Mouse (Mus musculus) G1E (cell line): Measurements from ENCODE around the gene 1810049J17Rik. TPM values are rescaled to one million over a fixed set of nuclear protein-coding genes. Genes with fewer than 3 reads are reported as not detected.

Source experiments
- ATAC-seq: 2 replicates; pipeline ENCODE4 v1.8.0; 2016; ENCODE audit warnings: mild to moderate bottlenecking; ENCODE audit not compliant: insufficient number of reproducible peaks, poor library complexity, low FRiP score, severe bottlenecking; ENCODE audit errors: extremely low read depth
- DNase-seq: peaks from one replicate; pipeline ENCODE4 v3.0.0; 2012; ENCODE audit warnings: low spot score
- H3K27me3 ChIP-seq: 2 replicates; pipeline ENCODE4 v1.6.1; 2012; ENCODE audit warnings: mild to moderate bottlenecking, low read length, inconsistent platforms; ENCODE audit not compliant: insufficient read depth
- H3K36me3 ChIP-seq: replicated peaks from 2 replicates; pipeline ENCODE3; 2012; ENCODE audit warnings: mild to moderate bottlenecking, inconsistent platforms
- H3K4me1 ChIP-seq: 2 replicates; pipeline ENCODE4 v1.6.1; 2012; ENCODE audit warnings: low read depth, low read length, inconsistent platforms, mixed read lengths; ENCODE audit not compliant: insufficient read depth
- H3K4me3 ChIP-seq: 2 replicates; pipeline ENCODE4 v1.5.1; 2012; ENCODE audit warnings: low read depth, mild to moderate bottlenecking, inconsistent platforms, low read length, moderate library complexity, mixed read lengths
- H3K9me3 ChIP-seq: replicated peaks from 2 replicates; pipeline ENCODE4 v1.6.1; 2012; ENCODE audit warnings: inconsistent platforms
- CTCF ChIP-seq: IDR thresholded peaks from 2 replicates; pipeline ENCODE4 v1.5.1; 2012; ENCODE audit warnings: low read depth, low read length, inconsistent platforms, mixed read lengths
- GATA1 ChIP-seq: IDR thresholded peaks from 2 replicates; pipeline ENCODE4 v1.6.1; 2012; ENCODE audit warnings: borderline replicate concordance, low read length, inconsistent platforms, mixed read lengths
- GATA2 ChIP-seq: IDR thresholded peaks from 2 replicates; pipeline ENCODE4 v1.6.1; 2012; ENCODE audit warnings: low read depth, low read length, inconsistent platforms, borderline replicate concordance
- POLR2AphosphoS5 ChIP-seq: IDR thresholded peaks from 2 replicates; pipeline ENCODE4 v1.6.1; 2012; ENCODE audit warnings: low read depth, low read length, inconsistent platforms; ENCODE audit not compliant: insufficient replicate concordance
- TAL1 ChIP-seq: conservative IDR thresholded peaks from 2 replicates; pipeline ENCODE4 v1.6.1; 2012; ENCODE audit warnings: low read depth, low read length, inconsistent platforms, mixed read lengths
- polyA plus RNA-seq: library from polyadenylated mRNA; stranded (reverse); fragments of >175 nt; gene quantifications from 2 replicates; pipeline ENCODE4 v1.2.3, GENCODE M21; 2012
- total RNA-seq, 2 experiments: library from RNA; stranded (forward) in 1 of 2; stranded (reverse) in 1 of 2; fragments of 200-1000 nt in 1 of 2; fragments of >200 nt in 1 of 2; fragmentation: Nextera tagmentation in 1 of 2; gene quantifications; 2 replicates each; pipeline ENCODE4 v1.2.3; 2014 to 2017

The 1810049J17Rik gene
- total and polyA plus RNA-seq, 3 experiments = 0.36 to 0.38 TPM; not detected in 1

DNA sequence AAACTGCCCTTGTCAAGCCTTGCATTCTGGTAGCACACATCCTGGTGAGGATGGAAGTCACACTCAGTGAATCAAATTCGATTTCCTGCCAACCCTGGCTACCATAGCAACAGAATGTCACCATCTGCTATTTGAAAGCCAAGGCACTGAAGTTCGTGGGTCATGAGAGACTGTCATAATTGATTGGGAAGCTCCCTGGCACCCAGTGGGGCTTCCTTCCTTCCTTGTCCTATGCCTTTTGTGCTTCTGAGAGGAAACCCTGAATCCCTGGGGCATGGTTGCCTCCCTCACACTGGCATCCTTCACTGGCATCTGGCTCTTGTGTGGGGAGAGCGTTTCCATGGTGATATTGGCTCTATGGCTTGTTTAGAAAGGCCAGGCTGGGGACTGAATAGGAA, 44.4 kb upstream of the 1810049J17Rik start:
- DNase-seq (no peak), ATAC-seq (no peak)
- H3K9me3 ChIP-seq = no peaks in the 10 kb centered on the region
- H3K4me1 ChIP-seq = peaks cover 74% of the 10 kb centered on the region
- no peak for TF ChIP-seq CTCF
- TF ChIP-seq GATA2 = no peak
- no peak for TF ChIP-seq TAL1
- TF ChIP-seq GATA1 = no peak
- no peak for TF ChIP-seq POLR2AphosphoS5
- no peaks in the 10 kb centered on the region for H3K27me3 ChIP-seq
- H3K36me3 ChIP-seq = peaks cover 39% of the 10 kb centered on the region
- H3K4me3 ChIP-seq = no peak overlapping the region

DNA sequence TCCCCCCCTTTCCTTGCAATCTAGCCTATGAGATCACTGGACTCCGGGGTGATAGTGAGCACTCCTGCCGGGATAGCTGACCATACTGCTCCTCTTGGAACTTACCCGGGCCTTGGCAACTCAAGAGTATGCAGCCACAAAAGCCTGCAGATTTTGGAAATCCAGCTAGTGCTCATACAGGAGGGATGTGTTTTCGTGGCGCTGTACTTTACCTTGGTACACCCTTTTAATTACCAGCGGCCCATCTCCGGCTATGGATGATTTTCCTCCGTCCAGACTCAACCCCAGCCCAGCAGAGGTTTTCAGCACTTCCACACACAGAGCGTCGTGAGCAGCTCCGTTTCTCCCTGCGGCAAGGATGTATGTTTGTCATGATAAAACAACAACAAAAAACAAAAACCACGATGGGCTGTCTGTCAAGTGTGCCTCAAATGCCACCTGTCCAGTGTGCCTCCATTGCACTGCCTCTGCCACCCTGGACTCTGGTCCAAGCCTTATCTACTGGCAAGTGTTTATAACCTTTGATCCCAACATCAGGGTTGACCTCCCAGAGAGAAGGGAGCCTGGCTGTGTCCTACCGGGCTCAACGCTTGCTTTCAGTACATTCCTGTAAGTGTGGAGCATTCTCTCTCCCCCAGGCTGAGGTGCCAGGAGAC, 43.8 kb upstream of the 1810049J17Rik start:
- DNase-seq = no peak
- Histone ChIP-seq H3K4me1 (peaks cover 69% of the 10 kb centered on the region), H3K36me3 (peaks cover 44% of the 10 kb centered on the region), H3K9me3 (no peaks in the 10 kb centered on the region), H3K27me3 (no peaks in the 10 kb centered on the region), H3K4me3 (no peak overlapping the region)
- no peak for ATAC-seq
- TF ChIP-seq CTCF (no peak), POLR2AphosphoS5 (no peak), TAL1 (no peak), GATA2 (no peak), GATA1 (no peak)

DNA sequence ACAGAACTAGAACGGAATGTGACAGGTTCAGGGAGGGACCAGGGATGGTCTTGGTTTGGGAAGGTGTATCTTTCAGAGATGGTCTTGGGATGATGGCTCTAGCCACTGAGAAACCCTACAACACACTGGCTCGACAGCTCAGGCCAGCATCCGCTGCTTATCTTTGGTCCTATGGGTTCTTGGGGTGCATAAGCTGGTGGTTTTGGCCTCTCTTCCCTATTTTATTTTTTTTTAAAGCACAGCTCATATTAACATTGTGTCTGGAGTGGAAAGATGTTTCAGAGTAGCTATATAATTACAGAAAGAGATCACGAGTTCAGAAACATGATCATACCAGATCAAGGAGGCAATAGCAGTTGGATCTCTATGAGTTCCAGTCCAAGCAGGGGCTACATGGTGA, 42.4 kb upstream of the 1810049J17Rik start:
- no peak for ATAC-seq
- TF ChIP-seq GATA1 (no peak), POLR2AphosphoS5 (no peak), GATA2 (no peak), CTCF (no peak), TAL1 (no peak)

DNA sequence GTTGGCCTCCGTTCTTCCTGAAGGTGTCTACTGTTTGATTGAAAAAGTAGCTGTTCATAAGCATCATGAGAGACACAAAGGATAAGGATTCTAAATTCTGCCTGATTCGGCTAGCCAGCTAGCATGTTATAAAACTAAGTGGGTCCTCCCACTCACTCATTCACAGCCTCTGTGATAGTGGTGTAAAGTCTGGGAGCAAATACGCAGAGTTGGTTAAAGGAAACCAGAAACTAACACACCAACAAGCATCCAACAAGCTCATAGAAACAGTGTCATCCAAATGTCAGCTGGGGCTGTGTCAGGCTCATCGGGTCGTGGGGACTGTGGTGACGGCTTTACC, 41.0 kb upstream of the 1810049J17Rik start:
- Histone ChIP-seq H3K36me3 (peaks cover 71% of the 10 kb centered on the region), H3K4me1 (peaks cover 55% of the 10 kb centered on the region), H3K4me3 (no peak overlapping the region), H3K9me3 (no peaks in the 10 kb centered on the region), H3K27me3 (no peaks in the 10 kb centered on the region)
- no peak for ATAC-seq
- TF ChIP-seq POLR2AphosphoS5 (no peak), GATA1 (no peak), CTCF (no peak), TAL1 (no peak), GATA2 (no peak)
- no peak for DNase-seq

More for the DNA sequence above, 42.4 kb upstream of the 1810049J17Rik start:
- H3K4me1 ChIP-seq = peaks cover 62% of the 10 kb centered on the region
- no peaks in the 10 kb centered on the region for H3K27me3 ChIP-seq
- DNase-seq = no peak
- no peaks in the 10 kb centered on the region for H3K9me3 ChIP-seq
- peaks cover 58% of the 10 kb centered on the region for H3K36me3 ChIP-seq
- no peak overlapping the region for H3K4me3 ChIP-seq

DNA sequence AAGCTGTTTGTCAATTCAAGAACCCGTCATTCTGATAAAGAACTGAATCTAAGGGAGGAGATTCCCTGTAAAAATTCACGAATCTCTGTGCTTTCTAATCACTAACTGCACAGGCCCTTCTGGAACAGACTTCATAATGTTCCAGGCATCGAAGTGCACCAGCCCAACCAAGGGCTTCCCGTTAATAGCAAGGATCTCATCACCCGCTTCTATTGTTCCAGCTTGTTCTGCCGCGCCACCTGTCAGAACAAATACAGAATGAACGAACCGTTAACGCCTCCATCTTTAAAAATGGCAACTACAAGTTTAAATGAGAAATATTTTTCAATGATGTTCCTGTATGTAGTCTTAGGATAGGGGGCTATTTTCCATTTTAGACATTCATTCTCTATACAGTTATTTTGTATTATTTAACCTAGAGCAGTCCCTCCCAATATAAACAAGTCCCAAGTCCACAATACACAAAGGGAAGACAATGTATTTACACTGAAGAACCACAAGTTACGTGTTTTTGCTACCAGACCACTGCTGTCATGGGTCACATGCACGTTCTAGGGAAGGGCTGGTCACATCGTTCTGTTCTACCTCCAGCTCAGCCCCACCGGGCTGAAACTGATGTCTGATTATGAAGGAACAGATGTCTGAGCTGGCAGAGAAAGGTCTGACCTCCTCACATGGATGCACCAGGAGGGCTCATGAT, 40.5 kb upstream of the 1810049J17Rik start:
- Histone ChIP-seq H3K36me3 (peaks cover 75% of the 10 kb centered on the region), H3K4me3 (no peak overlapping the region), H3K9me3 (no peaks in the 10 kb centered on the region), H3K27me3 (no peaks in the 10 kb centered on the region), H3K4me1 (peaks cover 57% of the 10 kb centered on the region)
- ATAC-seq (no peak), DNase-seq (no peak)
- TF ChIP-seq GATA1 (no peak), CTCF (no peak), POLR2AphosphoS5 (no peak), TAL1 (no peak), GATA2 (no peak)

DNA sequence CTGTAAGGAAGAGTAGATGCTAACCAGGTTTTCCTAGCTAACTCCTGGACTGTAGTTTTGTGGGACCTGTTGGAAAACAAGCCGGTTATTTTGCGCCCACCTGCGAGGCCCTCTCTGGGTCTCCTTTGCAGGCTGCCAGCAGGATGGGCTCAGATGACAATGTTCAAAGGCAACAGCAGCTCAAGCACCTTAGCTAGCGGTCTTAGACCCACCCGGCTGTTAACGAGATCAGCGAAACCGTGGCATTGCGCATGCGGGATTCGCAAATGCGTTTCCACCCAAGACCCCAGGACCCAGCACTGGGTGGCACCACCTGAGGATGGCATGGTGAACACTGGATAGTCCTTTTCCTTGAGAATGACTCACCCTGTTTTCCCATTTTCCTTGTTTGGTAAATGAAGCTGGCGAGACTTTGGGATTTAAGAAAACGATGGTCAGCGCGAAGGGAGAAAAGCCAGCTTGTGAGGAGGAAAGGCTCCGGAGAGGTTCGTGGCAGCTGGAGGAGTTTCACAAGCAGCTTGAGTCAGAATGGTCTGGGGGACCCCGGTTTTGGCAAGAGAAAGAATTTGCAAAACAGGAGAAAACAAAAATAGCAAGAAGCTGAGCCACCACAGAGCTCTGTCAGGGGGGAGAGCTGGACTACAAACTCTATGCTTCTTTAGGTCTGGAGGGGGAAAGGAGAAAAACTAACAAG, 39.0 kb upstream of the 1810049J17Rik start:
- Histone ChIP-seq H3K4me1 (peaks cover 55% of the 10 kb centered on the region), H3K36me3 (peaks cover 84% of the 10 kb centered on the region), H3K4me3 (no peak overlapping the region), H3K9me3 (no peaks in the 10 kb centered on the region), H3K27me3 (no peaks in the 10 kb centered on the region)
- ATAC-seq (no peak), DNase-seq (no peak)
- TF ChIP-seq GATA1 (no peak), CTCF (no peak), TAL1 (no peak), POLR2AphosphoS5 (no peak), GATA2 (no peak)
